Mouse (Mus musculus) hindbrain, embryonic 16.5 days (tissue): ENCODE measurements around the gene Krtap4-7. TPM values are rescaled to one million over a fixed set of nuclear protein-coding genes. Genes with fewer than 3 reads are reported as not detected.

ENCODE experiments used
- ATAC-seq: fragments of 200-750 bp; cut with Nextera tagmentation; 2 replicates; pipeline ENCODE4 v1.8.0; 2017; ENCODE audit warnings: moderate TSS enrichment, moderate library complexity
- H3K27ac ChIP-seq: fragments of 300-500 bp; sonication (generic); 2 replicates; pipeline ENCODE4 v1.5.1; 2014; ENCODE audit warnings: low read depth, mild to moderate bottlenecking, control low read depth, low read length, moderate library complexity
- H3K27me3 ChIP-seq: fragments of 300-500 bp; sonication (generic); replicated peaks from 2 replicates; pipeline ENCODE4 v1.6.1; 2014; ENCODE audit warnings: low read length; ENCODE audit not compliant: control insufficient read depth, insufficient read depth
- H3K36me3 ChIP-seq: fragments of 300-500 bp; sonication (generic); 2 replicates; pipeline ENCODE4 v1.6.1; 2014; ENCODE audit warnings: mild to moderate bottlenecking, low read length, moderate library complexity, mixed read lengths; ENCODE audit not compliant: control insufficient read depth, insufficient read depth
- H3K4me1 ChIP-seq: fragments of 300-500 bp; sonication (generic); 2 replicates; pipeline ENCODE4 v1.6.1; 2014; ENCODE audit warnings: low read depth, low read length; ENCODE audit not compliant: control insufficient read depth, insufficient read depth
- H3K4me2 ChIP-seq: fragments of 300-500 bp; sonication (generic); 2 replicates; pipeline ENCODE4 v1.6.1; 2014; ENCODE audit warnings: mild to moderate bottlenecking, low read length, control low read depth, moderate library complexity
- H3K4me3 ChIP-seq: fragments of 300-500 bp; sonication (generic); 2 replicates; pipeline ENCODE4 v1.5.1; 2014; ENCODE audit warnings: mild to moderate bottlenecking, low read length, control low read depth, moderate library complexity
- H3K9ac ChIP-seq: fragments of 300-500 bp; sonication (generic); 2 replicates; pipeline ENCODE4 v1.6.1; 2014; ENCODE audit warnings: low read depth, mild to moderate bottlenecking, control low read depth, low read length, moderate library complexity
- H3K9me3 ChIP-seq: fragments of 300-500 bp; sonication (generic); 2 replicates; pipeline ENCODE4 v1.6.1; 2014; ENCODE audit warnings: mild to moderate bottlenecking, low read length, moderate library complexity; ENCODE audit not compliant: control insufficient read depth
- WGBS: fragments of 180-500 bp; shearing (Covaris S2); extraction: QIAGEN DNeasy Blood & Tissue Kit; methylation state at CpG from one replicate; pipeline ENCODE4 v1.1.7; 2014; 5-methylcytosine and 5-hydroxymethylcytosine counted together
- polyA plus RNA-seq: library from polyadenylated mRNA; unstranded; fragments of >200 nt; fragmentation: Nextera tagmentation; extraction: Ambion mirVana; gene quantifications from 2 replicates; pipeline ENCODE4 v1.2.1, GENCODE M21; 2015

The Krtap4-7 gene
- polyA plus RNA-seq, 1 experiment from 2014 or later: not detected

GRCm38 (mm10) chr11:99650136-99650535 lies 6.2 kb upstream of the Krtap4-7 start, which contains the start of gene Gm11555:
Gene Gm11555, minus strand, starts transcription at chr11:99650236.
- no peaks in the 10 kb centered on the region for H3K9me3 ChIP-seq
- no peaks in the 10 kb centered on the region for H3K4me1 ChIP-seq
- no peaks in the 10 kb centered on the region for H3K27me3 ChIP-seq
- WGBS: 77% methylated on average over 2 of the region's 2 CpGs
- no peaks in the 10 kb centered on the region for H3K36me3 ChIP-seq
- H3K9ac ChIP-seq: no peak within 1 kb of the TSS
- no peak within 1 kb of the TSS for H3K4me2 ChIP-seq
- no peak for ATAC-seq
- H3K27ac ChIP-seq: no peak within 1 kb of the TSS
- H3K4me3 ChIP-seq: no peak within 1 kb of the TSS

- Histone ChIP-seq H3K27ac (no peak overlapping the region), H3K36me3 (no peaks in the 10 kb centered on the region), H3K9me3 (no peaks in the 10 kb centered on the region), H3K4me3 (no peak overlapping the region), H3K4me1 (no peaks in the 10 kb centered on the region), H3K27me3 (no peaks in the 10 kb centered on the region), H3K4me2 (no peak overlapping the region), H3K9ac (no peak overlapping the region)
- ATAC-seq: no peak
- 85% methylated on average over 15 of the region's 15 CpGs for WGBS
Measured at GRCm38 (mm10) chr11:99646444-99646843, 2.6 kb upstream of the Krtap4-7 start.

- no peak for ATAC-seq
- no peak overlapping the region for H3K27ac ChIP-seq
- WGBS: 51% methylated on average over 3 of the region's 3 CpGs
Measured at GRCm38 (mm10) chr11:99644351-99644750, 462 bp upstream of the Krtap4-7 start.

GRCm38 (mm10) chr11:99640926-99641325 lies 3.0 kb downstream of the Krtap4-7 start:
- WGBS: 69% methylated on average over 1 of the region's 1 CpGs
- Histone ChIP-seq H3K9me3 (no peaks in the 10 kb centered on the region), H3K4me2 (no peak overlapping the region), H3K9ac (no peak overlapping the region), H3K4me1 (no peaks in the 10 kb centered on the region), H3K27me3 (no peaks in the 10 kb centered on the region), H3K27ac (no peak overlapping the region), H3K4me3 (no peak overlapping the region), H3K36me3 (no peaks in the 10 kb centered on the region)
- ATAC-seq: no peak

More at GRCm38 (mm10) chr11:99644351-99644750, 462 bp upstream of the Krtap4-7 start:
- no peak overlapping the region for H3K4me3 ChIP-seq
- no peak overlapping the region for H3K9ac ChIP-seq
- H3K4me2 ChIP-seq: no peak overlapping the region
- H3K9me3 ChIP-seq: no peaks in the 10 kb centered on the region
- no peaks in the 10 kb centered on the region for H3K27me3 ChIP-seq
- H3K36me3 ChIP-seq: no peaks in the 10 kb centered on the region
- H3K4me1 ChIP-seq: no peaks in the 10 kb centered on the region

- 63% methylated on average over 1 of the region's 1 CpGs for WGBS
- Histone ChIP-seq H3K4me3 (no peak overlapping the region), H3K4me1 (no peaks in the 10 kb centered on the region), H3K9ac (no peak overlapping the region), H3K36me3 (no peaks in the 10 kb centered on the region), H3K9me3 (no peaks in the 10 kb centered on the region), H3K27ac (no peak overlapping the region), H3K27me3 (no peaks in the 10 kb centered on the region), H3K4me2 (no peak overlapping the region)
- ATAC-seq: no peak
Measured at GRCm38 (mm10) chr11:99637086-99637485, 6.8 kb downstream of the Krtap4-7 start.

GRCm38 (mm10) chr11:99634653-99635134 lies 9.2 kb downstream of the Krtap4-7 start, which contains the start of gene Krtap4-2:
Gene Krtap4-2, minus strand, starts transcription at chr11:99635084.
- no peaks in the 10 kb centered on the region for H3K9me3 ChIP-seq
- ATAC-seq: no peak
- no peaks in the 10 kb centered on the region for H3K36me3 ChIP-seq
- H3K27me3 ChIP-seq: no peaks in the 10 kb centered on the region
- H3K27ac ChIP-seq: no peak within 1 kb of the TSS
- no peak within 1 kb of the TSS for H3K4me2 ChIP-seq
- H3K4me1 ChIP-seq: no peaks in the 10 kb centered on the region
- no peak within 1 kb of the TSS for H3K9ac ChIP-seq
- H3K4me3 ChIP-seq: no peak within 1 kb of the TSS
- 39% methylated on average over 8 of the region's 8 CpGs for WGBS

- no peak overlapping the region for H3K4me3 ChIP-seq
- H3K9me3 ChIP-seq: no peaks in the 10 kb centered on the region
- no peaks in the 10 kb centered on the region for H3K36me3 ChIP-seq
- H3K27ac ChIP-seq: no peak overlapping the region
- no peak for ATAC-seq
- H3K4me2 ChIP-seq: no peak overlapping the region
- 69% methylated on average over 2 of the region's 2 CpGs for WGBS
- no peak overlapping the region for H3K9ac ChIP-seq
- H3K27me3 ChIP-seq: no peaks in the 10 kb centered on the region
- no peaks in the 10 kb centered on the region for H3K4me1 ChIP-seq
Measured at GRCm38 (mm10) chr11:99633293-99633692, 10.6 kb downstream of the Krtap4-7 start.

GRCm38 (mm10) chr11:99630890-99631289 lies 13.0 kb downstream of the Krtap4-7 start:
- no peaks in the 10 kb centered on the region for H3K9me3 ChIP-seq
- H3K4me3 ChIP-seq: no peak overlapping the region
- H3K4me2 ChIP-seq: no peak overlapping the region
- ATAC-seq: no peak
- H3K9ac ChIP-seq: no peak overlapping the region
- WGBS: 82% methylated on average over 3 of the region's 3 CpGs
- H3K36me3 ChIP-seq: no peaks in the 10 kb centered on the region
- no peaks in the 10 kb centered on the region for H3K4me1 ChIP-seq
- H3K27me3 ChIP-seq: no peaks in the 10 kb centered on the region
- no peak overlapping the region for H3K27ac ChIP-seq

GRCm38 (mm10) chr11:99628138-99628537 lies 15.8 kb downstream of the Krtap4-7 start, which contains the start of gene Krtap4-1:
Gene Krtap4-1, minus strand, starts transcription at chr11:99628238.
- Histone ChIP-seq H3K4me3 (no peak within 1 kb of the TSS), H3K4me2 (no peak within 1 kb of the TSS), H3K4me1 (no peaks in the 10 kb centered on the region), H3K9me3 (no peaks in the 10 kb centered on the region), H3K27ac (no peak within 1 kb of the TSS), H3K36me3 (no peaks in the 10 kb centered on the region), H3K9ac (no peak within 1 kb of the TSS), H3K27me3 (no peaks in the 10 kb centered on the region)
- 88% methylated on average over 4 of the region's 4 CpGs for WGBS
- no peak for ATAC-seq

GRCm38 (mm10) chr11:99620335-99620734 lies 23.6 kb downstream of the Krtap4-7 start, which contains the start of gene Gm11562:
Gene Gm11562, minus strand, starts transcription at chr11:99620435.
- Histone ChIP-seq H3K4me1 (no peaks in the 10 kb centered on the region), H3K36me3 (no peaks in the 10 kb centered on the region), H3K4me2 (no peak within 1 kb of the TSS), H3K27me3 (no peaks in the 10 kb centered on the region), H3K9ac (no peak within 1 kb of the TSS), H3K9me3 (no peaks in the 10 kb centered on the region), H3K27ac (no peak within 1 kb of the TSS), H3K4me3 (no peak within 1 kb of the TSS)
- no peak for ATAC-seq
- WGBS: 93% methylated on average over 2 of the region's 2 CpGs
